Mouse (Mus musculus) MEL (cell line): Measurements from ENCODE around the gene E2f1. TPM values are rescaled to one million over a fixed set of nuclear protein-coding genes. Genes with fewer than 3 reads are reported as not detected.
A peak's percentile ranks its signal among the peaks of the same experiment; 100 is the strongest.

Experiments
- DNase-seq: peaks from one replicate; pipeline ENCODE4 v3.0.0; 2011; ENCODE audit warnings: low read depth, low spot score
- H3K27ac ChIP-seq: 2 replicates; pipeline ENCODE4 v1.5.1; 2012; ENCODE audit warnings: low read depth, mild to moderate bottlenecking, control low read depth, low read length, moderate library complexity; ENCODE audit not compliant: control insufficient read depth
- H3K27me3 ChIP-seq, 2 experiments: fragments of 150-350 bp in 1 of 2; sonication (generic) in 1 of 2; 2 replicates each; pipeline ENCODE4 v1.6.1; 2012; ENCODE audit warnings: low read length in 2 of 2, mild to moderate bottlenecking in 2 of 2, improper control_type of control experiment in 1 of 2, moderate library complexity in 1 of 2; ENCODE audit not compliant: insufficient read depth in 2 of 2, control insufficient read depth in 1 of 2
- H3K36me3 ChIP-seq, 2 experiments: 2 replicates each; pipeline ENCODE4 v1.6.1; 2012 to 2014; ENCODE audit warnings: low read length in 2 of 2, improper control_type of control experiment in 1 of 2, inconsistent platforms in 1 of 2, mild to moderate bottlenecking in 1 of 2; ENCODE audit not compliant: insufficient read depth in 2 of 2, control insufficient read depth in 1 of 2
- H3K4me1 ChIP-seq, 2 experiments: fragments of 150-350 bp in 1 of 2; sonication (generic) in 1 of 2; 2 replicates each; pipeline ENCODE4 v1.6.1; 2012; ENCODE audit warnings: low read length in 2 of 2, improper control_type of control experiment in 1 of 2, mild to moderate bottlenecking in 1 of 2; ENCODE audit not compliant: insufficient read depth in 2 of 2, control insufficient read depth in 1 of 2
- H3K4me3 ChIP-seq, 2 experiments: fragments of 150-350 bp in 1 of 2; sonication (generic) in 1 of 2; 2 replicates each; pipeline ENCODE4 v1.5.1; 2012; ENCODE audit warnings: low read depth in 2 of 2, low read length in 2 of 2, mild to moderate bottlenecking in 2 of 2, moderate library complexity in 2 of 2, control low read depth in 1 of 2, improper control_type of control experiment in 1 of 2; ENCODE audit not compliant: control insufficient read depth in 1 of 2, insufficient read depth in 1 of 2
- H3K79me2 ChIP-seq: 2 replicates; pipeline ENCODE4 v1.6.1; 2012; ENCODE audit warnings: mild to moderate bottlenecking, low read length, moderate library complexity; ENCODE audit not compliant: control insufficient read depth, poor library complexity, insufficient read depth
- H3K9ac ChIP-seq: 2 replicates; pipeline ENCODE4 v1.6.1; 2012; ENCODE audit warnings: low read depth, mild to moderate bottlenecking, control low read depth, low read length, moderate library complexity; ENCODE audit not compliant: control insufficient read depth, poor library complexity, severe bottlenecking
- H3K9me3 ChIP-seq: fragments of 150-350 bp; sonication (generic); replicated peaks from 2 replicates; pipeline ENCODE4 v1.6.1; 2012; ENCODE audit warnings: mild to moderate bottlenecking, low read length, improper control_type of control experiment, moderate library complexity; ENCODE audit not compliant: insufficient read depth
- BHLHE40 ChIP-seq: IDR thresholded peaks from 2 replicates; pipeline ENCODE4 v1.6.1; 2012; ENCODE audit warnings: low read depth, mild to moderate bottlenecking, inconsistent platforms, low read length, improper control_type of control experiment, borderline replicate concordance
- CHD1 ChIP-seq: IDR thresholded peaks from 2 replicates; pipeline ENCODE4 v1.6.1; 2012; ENCODE audit warnings: low read depth, mild to moderate bottlenecking, inconsistent platforms, low read length, improper control_type of control experiment
- CHD2 ChIP-seq: IDR thresholded peaks from 2 replicates; pipeline ENCODE4 v1.6.1; 2011; ENCODE audit warnings: low read length, improper control_type of control experiment
- EP300 ChIP-seq, 2 experiments: IDR thresholded peaks; 2 replicates each; pipeline ENCODE4 v1.6.1; 2011; ENCODE audit warnings: improper control_type of control experiment in 2 of 2, low read length in 2 of 2, low read depth in 1 of 2, mild to moderate bottlenecking in 1 of 2
- ETS1 ChIP-seq: IDR thresholded peaks from 2 replicates; pipeline ENCODE4 v1.6.1; 2012; ENCODE audit warnings: low read depth, mild to moderate bottlenecking, inconsistent platforms, low read length, improper control_type of control experiment, moderate library complexity
- GABPA ChIP-seq: IDR thresholded peaks from 2 replicates; pipeline ENCODE4 v1.6.1; 2012; ENCODE audit warnings: low read depth, mild to moderate bottlenecking, inconsistent platforms, low read length, improper control_type of control experiment, moderate library complexity
- GATA1 ChIP-seq: IDR thresholded peaks from 2 replicates; pipeline ENCODE4 v1.6.1; 2011; ENCODE audit warnings: low read depth, low read length, improper control_type of control experiment
- MXI1 ChIP-seq: IDR thresholded peaks from 2 replicates; pipeline ENCODE4 v1.6.1; 2011; ENCODE audit warnings: mild to moderate bottlenecking, low read depth, low read length, improper control_type of control experiment
- MYB ChIP-seq: IDR thresholded peaks from 2 replicates; pipeline ENCODE4 v1.6.1; 2011; ENCODE audit warnings: mild to moderate bottlenecking, low read depth, low read length, improper control_type of control experiment
- MYC ChIP-seq: IDR thresholded peaks from 2 replicates; pipeline ENCODE4 v1.6.1; 2011; ENCODE audit warnings: low read depth, mild to moderate bottlenecking, low read length, improper control_type of control experiment, moderate library complexity
- POLR2A ChIP-seq, 2 experiments: IDR thresholded peaks; 2 replicates each; pipeline ENCODE4 v1.6.1; 2011 to 2012; ENCODE audit warnings: low read length in 2 of 2, mild to moderate bottlenecking in 2 of 2, control low read depth in 1 of 2, improper control_type of control experiment in 1 of 2, low read depth in 1 of 2, moderate library complexity in 1 of 2; ENCODE audit not compliant: control insufficient read depth in 1 of 2, insufficient read depth in 1 of 2, poor library complexity in 1 of 2
- POLR2AphosphoS2 ChIP-seq: IDR thresholded peaks from 2 replicates; pipeline ENCODE4 v1.6.1; 2011; ENCODE audit warnings: low read length, improper control_type of control experiment
- RAD21 ChIP-seq: IDR thresholded peaks from 2 replicates; pipeline ENCODE4 v1.6.1; 2011; ENCODE audit warnings: mild to moderate bottlenecking, low read depth, low read length, improper control_type of control experiment
- SIN3A ChIP-seq: IDR thresholded peaks from 2 replicates; pipeline ENCODE4 v1.6.1; 2012; ENCODE audit warnings: low read length, improper control_type of control experiment, inconsistent platforms
- SMC3 ChIP-seq: IDR thresholded peaks from 2 replicates; pipeline ENCODE4 v1.6.1; 2011; ENCODE audit warnings: low read depth, low read length, improper control_type of control experiment
- UBTF ChIP-seq: IDR thresholded peaks from 2 replicates; pipeline ENCODE4 v1.6.1; 2012; ENCODE audit warnings: low read depth, mild to moderate bottlenecking, inconsistent platforms, low read length, improper control_type of control experiment, moderate library complexity, borderline replicate concordance; ENCODE audit not compliant: insufficient read depth
- USF2 ChIP-seq, 2 experiments: IDR thresholded peaks; 2 replicates each; pipeline ENCODE4 v1.6.1; 2011 to 2012; ENCODE audit warnings: improper control_type of control experiment in 2 of 2, low read length in 2 of 2, borderline replicate concordance in 1 of 2, inconsistent platforms in 1 of 2, low read depth in 1 of 2, mild to moderate bottlenecking in 1 of 2; ENCODE audit not compliant: insufficient read depth in 1 of 2
- ZKSCAN1 ChIP-seq: IDR thresholded peaks from 2 replicates; pipeline ENCODE4 v1.6.1; 2012; ENCODE audit warnings: low read depth, mild to moderate bottlenecking, inconsistent platforms, low read length, improper control_type of control experiment, moderate library complexity
- polyA plus RNA-seq, 2 experiments: library from polyadenylated mRNA; stranded (reverse) in 1 of 2; unstranded in 1 of 2; fragments of >175 nt in 1 of 2; fragments of >200 nt in 1 of 2; gene quantifications; 2 replicates each; pipeline versions ENCODE4 v1.2.1 to v1.2.4; 2012; ENCODE audit warnings: low replicate concordance in 2 of 2, low read depth in 1 of 2; ENCODE audit not compliant: insufficient read length in 2 of 2, insufficient read depth in 1 of 2, missing spikeins in 1 of 2
- total RNA-seq: library from RNA; depleted of rRNA; stranded (reverse); fragments of 300-350 nt; gene quantifications from 2 replicates; pipeline ENCODE4 v1.2.3, GENCODE M21; 2012

The E2f1 gene
- total and polyA plus RNA-seq, 3 experiments = 17.4 to 41.6 TPM; not detected in 1

- TF ChIP-seq SIN3A (no peak; the same call in 1 of the 2 replicates), UBTF (0 out of 2 replicates have a peak, but pooled peaks have one; percentile 81), BHLHE40 (no peak; the same call in 1 of the 2 replicates), POLR2A (IDR thresholded peaks at IDR 0.05; ENCODE audit: control insufficient read depth in 1 of 2, insufficient read depth in 1 of 2, low read depth in 1 of 2, low read length in 2 of 2, poor library complexity in 1 of 2) (peak; percentile 28 to 77; a peak in 3 of 4 replicates), POLR2AphosphoS2 (peak; percentile 49; the same call in 1 of the 2 replicates)
These were observed 43.7 kb upstream of the E2f1 start, which contains the start of the genes Zfp341 and 4930519P11Rik (continued) for GRCm38 (mm10) chr2:154613118-154614115.

- Histone ChIP-seq H3K36me3 (peaks cover 0 to 29% of the 10 kb centered on the region in 2 experiments; a peak in 2 of 4 replicates), H3K79me2 (peaks cover 3% of the 10 kb centered on the region; the same call in 1 of the 2 replicates), H3K9ac (peak overlapping the region; percentile 33; the same call in 1 of the 2 replicates), H3K27ac (peak overlapping the region; percentile 46), H3K4me1 (peaks cover 19 to 28% of the 10 kb centered on the region in 2 experiments), H3K4me3 (peak overlapping the region; percentile 26 to 36), H3K27me3 (no peaks in the 10 kb centered on the region), H3K9me3 (no peaks in the 10 kb centered on the region)
- TF ChIP-seq POLR2A (IDR thresholded peaks at IDR 0.05; ENCODE audit: control insufficient read depth in 1 of 2, insufficient read depth in 1 of 2, low read depth in 1 of 2, low read length in 2 of 2, poor library complexity in 1 of 2) (peak in 1 of 2 experiments; percentile 49; a peak in 1 of 4 replicates), CHD1 (no peak), EP300 (IDR thresholded peaks at IDR 0.05; ENCODE audit: low read depth in 1 of 2, low read length in 2 of 2) (peak in 1 of 2 experiments; percentile 52; a peak in 2 of 4 replicates)
- DNase-seq = peak; percentile 44
These were observed 39.5 kb upstream of the E2f1 start for GRCm38 (mm10) chr2:154609050-154609767.

DNA sequence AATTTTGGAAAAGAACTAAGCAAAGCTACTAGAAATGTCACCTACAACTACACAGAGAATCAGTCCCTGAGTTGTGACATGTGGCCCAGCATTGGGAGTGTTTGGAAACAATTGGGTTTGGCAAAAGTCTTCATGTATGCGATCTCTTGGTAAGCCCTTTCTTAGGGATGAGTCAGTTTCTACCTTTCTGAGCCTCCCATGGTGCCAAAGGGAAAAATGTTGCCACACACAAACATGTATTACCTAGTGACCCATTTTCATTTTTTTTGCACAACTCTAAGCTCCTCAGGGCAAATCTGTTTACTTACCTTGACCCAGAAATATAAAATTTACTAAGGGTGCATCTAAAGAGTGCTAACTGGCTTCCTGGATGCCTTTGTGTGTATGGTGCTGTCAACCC is 37.3 kb upstream of the E2f1 start:
- no peaks in the 10 kb centered on the region for H3K27me3 ChIP-seq
- no peak overlapping the region for H3K4me3 ChIP-seq
- no peak for DNase-seq
- H3K9me3 ChIP-seq = no peaks in the 10 kb centered on the region
- H3K36me3 ChIP-seq = peaks cover 0 to 25% of the 10 kb centered on the region in 2 experiments; a peak in 2 of 4 replicates
- peaks cover 1% of the 10 kb centered on the region; the same call in 1 of the 2 replicates for H3K79me2 ChIP-seq
- TF ChIP-seq MXI1 (no peak), ETS1 (no peak), SMC3 (no peak), USF2 (IDR thresholded peaks at IDR 0.05; ENCODE audit: borderline replicate concordance in 1 of 2, insufficient read depth in 1 of 2, low read depth in 1 of 2, low read length in 2 of 2) (no peak), CHD2 (no peak), UBTF (no peak), GABPA (no peak), SIN3A (no peak), MYC (no peak), MYB (no peak), RAD21 (no peak), GATA1 (no peak), ZKSCAN1 (no peak), POLR2A (IDR thresholded peaks at IDR 0.05; ENCODE audit: control insufficient read depth in 1 of 2, insufficient read depth in 1 of 2, low read depth in 1 of 2, low read length in 2 of 2, poor library complexity in 1 of 2) (no peak)
- no peak overlapping the region for H3K9ac ChIP-seq
- peaks cover 16 to 20% of the 10 kb centered on the region in 2 experiments for H3K4me1 ChIP-seq
- no peak overlapping the region for H3K27ac ChIP-seq
